Mouse (Mus musculus) testis, adult 2 months (tissue): ENCODE results near the gene Pax8.

Experiments
- CTCF ChIP-seq: fragments of 200-500 bp; IDR thresholded peaks from 2 replicates; pipeline ENCODE4 v1.5.1; 2012; ENCODE audit warnings: low read depth, mild to moderate bottlenecking, inconsistent platforms, low read length, moderate library complexity; ENCODE audit not compliant: control insufficient read depth, insufficient read depth, insufficient replicate concordance
- POLR2A ChIP-seq: fragments of 200-500 bp; IDR thresholded peaks from 2 replicates; pipeline ENCODE4 v1.6.1; 2012; ENCODE audit warnings: low read depth, mild to moderate bottlenecking, inconsistent platforms, low read length, moderate library complexity; ENCODE audit not compliant: control insufficient read depth

- TF ChIP-seq CTCF (no peak), POLR2A (no peak)
These were observed 3.8 kb upstream of the Pax8 start for GRCm38 (mm10) chr2:24479151-24479550.
